Mouse (Mus musculus): ENCODE results near the gene Gale.

DNA sequence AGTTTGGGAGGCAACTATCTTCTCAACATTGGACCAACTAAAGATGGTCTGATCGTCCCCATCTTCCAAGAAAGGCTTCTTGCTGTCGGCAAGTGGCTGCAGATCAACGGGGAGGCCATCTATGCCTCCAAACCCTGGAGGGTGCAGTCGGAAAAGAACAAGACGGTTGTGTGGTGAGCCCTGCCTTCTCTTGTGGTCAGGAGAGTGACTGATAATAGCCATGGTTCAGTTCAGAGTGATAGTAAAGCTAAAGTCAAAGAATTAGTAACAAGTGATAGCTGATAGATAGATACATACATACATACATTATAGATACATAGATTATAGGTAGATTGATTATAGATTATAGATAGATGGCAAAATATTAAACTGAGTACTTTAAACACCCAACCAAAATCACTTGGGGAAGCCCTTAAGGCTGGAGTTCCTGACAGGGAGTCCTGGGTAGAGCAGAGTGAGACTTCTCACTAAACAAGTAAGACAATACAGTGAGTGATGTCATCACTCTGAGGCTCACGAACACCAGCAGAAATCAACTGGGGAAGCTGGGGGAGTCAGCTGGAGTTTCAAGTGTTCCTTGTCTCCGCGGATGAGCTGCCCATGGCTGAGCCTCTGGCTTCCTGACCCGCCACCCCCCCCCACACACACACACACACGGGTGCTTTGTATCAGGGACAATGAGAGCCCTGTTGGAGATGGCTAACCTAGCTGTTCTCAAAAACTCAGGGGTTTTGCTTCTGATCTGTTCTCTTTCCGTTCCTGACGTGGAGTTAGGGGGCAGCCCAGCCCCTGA is 28.6 kb upstream of the Gale start:
- TF ChIP-seq CTCF (IDR thresholded peaks at IDR 0.05; ENCODE audit: insufficient read depth, low read length) (no peak), POLR2A (IDR thresholded peaks at IDR 0.05; ENCODE audit: borderline replicate concordance, extremely low read depth, low read depth, low read length) (no peak)

Data from lung, adult 2 months (tissue).